21 mouse cellular contexts compared by ENCODE assay signal in genomic region chr12:79689299-79689698, GRCm38 (mm10).
DNase-seq lines count a peak whose midpoint lies in the region; ATAC-seq and TF ChIP-seq lines count a peak whose summit lies in the region.
"Had no signal": no experiment of that assay in that cellular context is flagged by ENCODE, and none has a peak within 500 bp of the region (broad histone marks: within the 10 kb centered on the region; RNA-seq: fewer than 3 reads in every experiment).

No protein-coding gene starts in this region.

- no peaks in the 10 kb centered on the region for H3K9me3 ChIP-seq in heart, embryonic 12.5 days (replicated peaks)
- H3K9me3 ChIP-seq in liver, embryonic 14.5 days (ENCODE audit: control insufficient read depth, low read length): no peaks in the 10 kb centered on the region
- H3K9me3 ChIP-seq: embryonic facial prominence, embryonic 15.5 days; G1E; hindbrain, embryonic 13.5 days had no signal

- H3K27ac ChIP-seq in heart, embryonic 12.5 days (ENCODE audit: poor library complexity, severe bottlenecking): no peak overlapping the region
- no peak overlapping the region for H3K27ac ChIP-seq in kidney, adult 2 months (ENCODE audit: insufficient read depth, low read depth, low read length)
- H3K27ac ChIP-seq in liver, embryonic 14.5 days: no peak overlapping the region
- H3K27ac ChIP-seq: embryonic facial prominence, embryonic 15.5 days; heart, adult 2 months; hindbrain, embryonic 13.5 days had no signal

- H3K4me2 ChIP-seq in heart, embryonic 12.5 days: no peak overlapping the region
- H3K4me2 ChIP-seq in liver, embryonic 14.5 days (ENCODE audit: low read depth): no peak overlapping the region
- H3K4me2 ChIP-seq: embryonic facial prominence, embryonic 15.5 days; hindbrain, embryonic 13.5 days had no signal

- H3K4me1 ChIP-seq in heart, embryonic 12.5 days (replicated peaks): peaks cover 14% of the 10 kb centered on the region
- H3K4me1 ChIP-seq in kidney, adult 2 months (ENCODE audit: control insufficient read depth, insufficient read depth, low read length): 0 out of 2 replicates have a peak, but pooled peaks cover 3% of the 10 kb centered on the region
- peaks cover 0 to 9% of the 10 kb centered on the region in 2 experiments; a peak in 2 of 4 replicates for H3K4me1 ChIP-seq in liver, embryonic 14.5 days (replicated peaks; ENCODE audit: control insufficient read depth in 2 of 2, insufficient read depth in 2 of 2, low read length in 1 of 2)

- no peaks in the 10 kb centered on the region for H3K27me3 ChIP-seq in heart, embryonic 12.5 days (replicated peaks)
- no peaks in the 10 kb centered on the region for H3K27me3 ChIP-seq in kidney, adult 2 months (replicated peaks; ENCODE audit: control insufficient read depth, insufficient read depth, low read length)
- H3K27me3 ChIP-seq in liver, embryonic 14.5 days (ENCODE audit: control insufficient read depth, insufficient read depth, low read length): no peaks in the 10 kb centered on the region
- H3K27me3 ChIP-seq: embryonic facial prominence, embryonic 15.5 days; hindbrain, embryonic 13.5 days had no signal

- TF ChIP-seq POLR2A in kidney, adult 2 months (IDR thresholded peaks at IDR 0.05; ENCODE audit: low read depth, low read length): no peak

- WGBS in heart, embryonic 12.5 days: 88% methylated on average over 8 of the region's 8 CpGs
- 48% methylated on average over 8 of the region's 8 CpGs for WGBS in kidney, adult 2 months
- WGBS in liver, embryonic 14.5 days (ENCODE audit: insufficient replicate concordance): 75% methylated on average over 8 of the region's 8 CpGs

- DNase-seq in heart, adult 11 months: peak; percentile 85
- DNase-seq in kidney, adult 2 months: peak; percentile 85
- DNase-seq in kidney, postnatal 25 days: peak; percentile 61 to 85
- DNase-seq in liver, embryonic 14.5 days (ENCODE audit: low read depth in 3 of 3, low spot score in 3 of 3): peak in 2 of 3 experiments; percentile 20 to 28
- no peak for DNase-seq in frontal cortex, adult 2 months (ENCODE audit: extremely low spot score in 1 of 2, low spot score in 1 of 2)
- no peak for DNase-seq in cerebellum, adult 11 months
- DNase-seq: adrenal gland, postnatal 25 days; cerebellum, adult 11-12 months; cerebellum, postnatal 25 days; embryo, embryonic 11 days; heart, adult 2 months; left cerebral cortex, postnatal 4 days; lung, adult 2 months; lung, postnatal 36 days; right cerebral cortex, postnatal 25 days; thymus, adult 2 months had no signal

- no peak for TF ChIP-seq CTCF in kidney, adult 2 months (conservative IDR thresholded peaks at IDR 0.05; ENCODE audit: insufficient read depth, insufficient read length, low read depth, low read length)
- no peak for TF ChIP-seq CTCF in liver, embryonic 14.5 days (IDR thresholded peaks at IDR 0.05; ENCODE audit: low read depth)

- H3K36me3 ChIP-seq in heart, embryonic 12.5 days: no peaks in the 10 kb centered on the region
- H3K36me3 ChIP-seq in kidney, adult 2 months (ENCODE audit: control insufficient read depth, insufficient read depth, low read length): no peaks in the 10 kb centered on the region
- H3K36me3 ChIP-seq in liver, embryonic 14.5 days (replicated peaks; ENCODE audit: control insufficient read depth, insufficient read depth, low read depth): no peaks in the 10 kb centered on the region
- H3K36me3 ChIP-seq: embryonic facial prominence, embryonic 15.5 days; G1E; hindbrain, embryonic 13.5 days had no signal

- no peak overlapping the region for H3K9ac ChIP-seq in heart, embryonic 12.5 days
- no peak overlapping the region for H3K9ac ChIP-seq in liver, embryonic 14.5 days (replicated peaks)
- H3K9ac ChIP-seq: embryonic facial prominence, embryonic 15.5 days; hindbrain, embryonic 13.5 days had no signal

- no peak for TF ChIP-seq EP300 in liver, embryonic 14.5 days (IDR thresholded peaks at IDR 0.05; ENCODE audit: low read depth)

- no peak for ATAC-seq in heart, embryonic 12.5 days (ENCODE audit: insufficient number of reproducible peaks, low FRiP score)
- peak; percentile 62 for ATAC-seq in liver, embryonic 14.5 days (ENCODE audit: insufficient read depth)
- ATAC-seq in CD4-positive, CD25-positive, alpha-beta regulatory T cell, adult 4 months: no peak

- H3K4me3 ChIP-seq in heart, embryonic 12.5 days: no peak overlapping the region
- H3K4me3 ChIP-seq in kidney, adult 2 months (ENCODE audit: insufficient read depth, low read depth, low read length): no peak overlapping the region
- no peak overlapping the region for H3K4me3 ChIP-seq in liver, embryonic 14.5 days (ENCODE audit: insufficient read depth in 1 of 2, low read depth in 2 of 2, low read length in 2 of 2)
- H3K4me3 ChIP-seq: embryonic facial prominence, embryonic 15.5 days; heart, adult 2 months; hindbrain, embryonic 13.5 days had no signal

Comparison
In these comparisons a context has a peak if more than half of its experiments do, and no peak if none do; other contexts are left out.
1. DNase-seq: peak in heart, adult 11 months (single experiment), kidney, adult 2 months (single experiment), kidney, postnatal 25 days (2 of 2) and liver, embryonic 14.5 days (2 of 3); none in frontal cortex, adult 2 months (0 of 2) and cerebellum, adult 11 months (single experiment).